Mouse (Mus musculus) left cerebral cortex, postnatal 10 days (tissue): ENCODE results near the gene Atxn7l1. TPM values are rescaled to one million over a fixed set of nuclear protein-coding genes. Genes with fewer than 3 reads are reported as not detected.

ENCODE experiments used
- DNase-seq, 2 experiments: peaks; one replicate each; pipeline ENCODE4 v3.0.0; 2021 to 2022; ENCODE audit warnings: low spot score in 2 of 2, mixed read lengths in 1 of 2; ENCODE audit errors: extremely low spot score in 1 of 2
- intact Hi-C: fragments of 180-260 bp; cut with DNase I; formaldehyde crosslinking; loops from one replicate; pipeline ENCODE4 v1.15.1; 2025
- total RNA-seq, 2 experiments: library from RNA; stranded (reverse); gene quantifications; 2 replicates each; pipeline ENCODE4 v1.2.3; 2021

The Atxn7l1 gene
- total RNA-seq, result 10 to 100 TPM; 59.1 to 64.7 TPM

DNA sequence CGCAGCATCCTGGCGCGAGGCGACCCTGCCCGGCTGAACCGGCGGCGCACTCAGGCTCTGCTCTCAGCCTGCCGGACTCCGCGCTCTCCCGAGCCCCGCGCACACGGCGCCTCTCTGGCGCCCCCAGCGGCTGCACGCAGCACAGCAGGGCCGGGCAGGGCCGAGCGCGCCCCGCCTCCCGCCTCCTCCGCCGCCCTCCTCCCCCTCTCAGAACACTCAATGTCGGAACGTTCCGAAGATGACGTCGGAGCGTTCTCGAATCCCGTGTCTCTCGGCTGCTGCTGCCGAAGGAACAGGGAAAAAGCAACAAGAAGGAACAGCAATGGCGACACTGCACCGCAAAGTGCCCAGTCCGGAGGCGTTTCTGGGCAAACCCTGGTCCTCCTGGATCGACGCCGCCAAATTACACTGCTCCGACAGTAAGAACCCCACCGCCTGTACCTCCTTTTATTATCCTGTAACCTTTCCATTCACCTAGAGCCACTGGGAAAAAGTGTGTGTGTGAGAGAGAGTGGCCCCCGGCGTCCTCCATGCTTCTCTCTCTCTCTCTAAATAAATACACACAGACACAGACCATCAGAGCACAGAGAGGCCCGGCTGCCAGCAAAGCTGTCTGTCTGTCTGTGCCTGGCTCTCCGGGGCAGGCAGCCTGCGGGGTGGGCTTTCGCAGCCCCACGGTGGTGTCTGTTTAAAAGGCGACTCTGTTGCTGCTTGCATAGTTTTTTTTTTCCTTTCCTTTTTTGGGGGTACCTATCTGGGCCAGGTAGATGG lies at the start of gene Atxn7l1:
Atxn7l1 (plus strand) TSS at position 197 of the 771 bp plus-strand sequence.
- peak; percentile 93 for DNase-seq
- intact Hi-C loops, result loop anchor here (5.0 kb wide), 1 partner anchor 120 kb away; no protein-coding TSS in a partner anchor

DNA sequence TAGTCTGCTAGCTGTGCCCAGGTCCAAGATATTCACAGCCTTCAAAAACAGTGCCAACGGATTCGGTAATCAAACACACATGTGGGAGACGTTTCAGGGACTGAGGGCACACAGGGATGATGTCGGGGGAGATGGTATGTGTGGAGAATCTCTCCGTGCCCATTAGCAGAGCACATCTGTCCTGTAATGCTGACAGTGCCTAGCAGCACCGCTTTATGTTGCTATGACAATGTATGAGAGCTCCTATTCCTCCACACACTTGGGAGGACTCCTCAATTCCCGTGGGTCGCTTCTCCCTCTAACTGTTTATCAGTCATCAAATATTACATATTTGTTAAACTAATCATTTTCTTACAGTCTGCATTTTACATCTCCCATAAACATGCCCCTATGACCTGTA lies 45.9 kb upstream of the Atxn7l1 start:
- intact Hi-C loops, result loop anchor here (10.0 kb wide), 1 partner anchor 187 kb away; no protein-coding TSS in a partner anchor
- no peak for DNase-seq

DNA sequence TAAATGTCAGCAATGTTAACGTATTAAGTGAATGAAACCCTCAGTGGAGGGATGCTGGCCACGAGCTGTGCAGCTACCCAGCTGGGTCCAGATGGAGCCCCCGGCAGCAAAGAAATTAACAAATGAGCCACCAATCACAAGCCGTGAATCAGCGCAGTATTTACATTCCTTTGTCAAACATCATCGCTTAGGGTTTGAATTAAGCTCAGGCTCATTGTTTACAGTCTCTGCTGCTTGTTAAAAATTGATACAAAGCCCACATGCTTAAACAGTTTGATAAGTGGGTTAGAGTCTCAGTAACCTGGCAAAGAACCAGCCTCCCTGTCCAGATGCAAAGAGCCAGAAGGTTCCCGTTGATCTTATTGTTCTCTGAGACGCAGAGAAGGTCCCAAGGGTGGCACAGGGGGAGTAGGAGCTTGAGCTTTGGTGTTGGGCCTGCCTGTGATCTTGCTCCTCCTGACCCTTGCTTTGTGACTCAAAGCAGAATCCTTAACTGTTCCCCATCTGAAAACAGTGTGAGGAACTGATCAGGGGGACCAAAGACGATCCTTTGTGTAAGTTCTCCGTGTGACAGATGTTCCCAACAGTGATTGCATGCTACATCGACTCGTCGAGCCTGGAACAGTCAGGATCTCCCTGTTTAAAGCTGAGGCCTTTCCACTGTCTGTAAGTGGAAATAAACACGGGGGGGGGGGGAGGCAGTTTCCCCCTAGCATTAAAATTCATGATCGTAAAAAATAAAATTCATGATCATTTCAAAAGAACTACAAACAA lies 45.0 kb upstream of the Atxn7l1 start:
- intact Hi-C loops, result loop anchor here (10.0 kb wide), 1 partner anchor 188 kb away; no protein-coding TSS in a partner anchor
- no peak for DNase-seq

DNA sequence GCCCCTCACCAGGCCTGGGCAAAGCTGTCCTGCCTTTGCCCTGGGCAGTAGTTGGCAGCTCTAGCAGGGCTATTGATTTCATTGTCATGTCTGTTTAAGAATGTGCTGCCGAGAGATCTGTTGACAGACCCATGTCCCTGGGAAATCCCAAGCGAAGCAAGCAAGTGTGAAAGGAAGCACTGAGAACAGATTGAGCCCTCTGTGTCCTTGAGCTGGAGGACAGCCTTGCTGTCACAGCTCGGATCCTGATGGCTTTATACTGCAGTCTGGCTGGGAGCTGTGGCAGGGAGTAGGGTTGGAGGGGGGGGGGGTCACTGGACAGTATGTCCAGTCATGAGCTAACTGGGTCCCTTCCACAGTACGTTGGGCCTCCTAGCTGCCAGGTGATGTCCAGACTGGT lies 41.8 kb upstream of the Atxn7l1 start:
- no peak for DNase-seq
- intact Hi-C loops, result loop anchor here (10.0 kb wide), 1 partner anchor 191 kb away; no protein-coding TSS in a partner anchor

DNA sequence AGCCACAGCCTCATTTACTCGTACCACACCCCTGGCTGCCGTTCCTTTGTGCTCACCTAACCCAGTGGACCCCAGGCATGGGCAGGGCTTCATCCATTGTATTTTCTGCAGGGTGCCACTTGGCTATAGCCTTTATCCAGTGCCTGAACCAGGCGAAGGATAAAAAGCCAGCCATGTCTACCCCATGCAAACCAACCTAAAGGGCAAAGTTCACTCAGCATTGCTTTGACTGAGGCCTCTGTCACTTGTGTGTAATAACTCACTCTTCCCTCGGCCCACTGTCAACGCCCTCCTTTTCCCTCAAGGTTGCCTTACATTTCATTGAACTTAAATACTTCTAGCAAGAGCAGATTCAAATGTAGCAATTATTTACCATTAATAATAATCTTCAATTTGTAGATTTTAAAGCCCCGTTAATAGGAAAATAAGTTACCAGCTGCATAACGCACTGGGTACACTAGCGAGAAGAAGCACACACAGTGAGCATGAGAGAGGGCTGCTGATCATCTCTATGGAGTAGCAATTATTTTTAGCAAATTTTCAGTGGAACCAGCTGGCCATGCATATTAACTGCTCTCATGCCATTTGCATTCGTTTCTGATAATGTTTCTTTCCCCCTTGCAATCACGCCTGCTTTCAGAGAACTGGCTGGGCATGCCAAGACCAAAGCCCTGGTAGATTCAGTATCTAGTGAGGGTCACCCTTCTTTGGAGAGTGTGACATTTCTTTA lies 40.9 kb upstream of the Atxn7l1 start:
- intact Hi-C loops, result loop anchor here (10.0 kb wide), 1 partner anchor 192 kb away; no protein-coding TSS in a partner anchor
- no peak for DNase-seq

DNA sequence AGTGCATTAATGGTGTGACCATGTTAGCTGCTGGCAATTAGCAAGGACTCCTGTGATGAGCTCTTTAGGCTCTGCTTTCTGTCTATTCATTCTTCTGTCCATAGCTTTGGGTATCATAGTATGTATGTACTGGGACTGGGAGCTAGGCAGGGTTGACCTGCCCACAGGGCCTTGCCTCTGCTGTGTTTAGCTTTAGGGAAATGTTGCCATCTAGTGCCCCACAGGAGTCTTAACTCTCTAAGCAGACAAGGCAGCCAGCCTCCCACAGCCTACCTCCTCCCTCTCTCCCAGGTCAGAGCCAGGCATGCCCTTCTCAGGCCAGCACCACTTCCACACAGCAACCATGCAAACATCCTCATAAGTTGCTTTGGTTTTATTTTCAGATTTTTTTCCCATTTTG lies 38.0 kb upstream of the Atxn7l1 start:
- intact Hi-C loops, result loop anchor here (2.0 to 10.0 kb wide), 2 partner anchors 81 to 195 kb away; no protein-coding TSS in a partner anchor
- DNase-seq, result peak in 1 of 2 experiments; percentile 39

DNA sequence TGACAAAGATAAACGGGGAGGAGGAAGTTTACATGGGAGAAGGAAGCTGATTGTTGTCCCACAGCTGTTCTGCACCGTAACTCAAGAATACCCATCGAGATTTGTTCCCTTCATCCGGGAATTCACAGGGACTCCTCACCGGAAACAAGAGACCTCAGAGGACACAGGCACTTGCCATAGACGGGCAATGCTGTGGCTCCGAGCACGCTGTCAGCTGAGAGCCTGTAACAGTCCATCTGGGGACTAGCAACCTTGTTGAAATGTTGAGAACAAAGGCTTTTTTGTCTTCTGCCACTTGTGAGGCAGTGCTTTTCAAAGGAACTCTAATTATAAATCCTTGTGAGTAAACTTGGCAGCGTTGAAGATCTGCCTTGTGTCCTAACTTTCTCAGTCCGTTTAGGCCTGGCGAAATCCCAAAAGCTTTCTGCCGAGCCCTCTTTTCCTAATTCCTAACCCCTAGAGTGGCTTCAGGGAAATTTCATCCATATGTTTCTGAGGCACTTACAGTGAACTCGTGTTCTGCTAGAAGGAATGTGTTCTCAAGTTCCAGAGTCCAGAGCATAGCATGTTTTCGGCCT lies 36.5 kb upstream of the Atxn7l1 start:
- intact Hi-C loops, result no loop called here
- peak in 1 of 2 experiments; percentile 61 for DNase-seq

DNA sequence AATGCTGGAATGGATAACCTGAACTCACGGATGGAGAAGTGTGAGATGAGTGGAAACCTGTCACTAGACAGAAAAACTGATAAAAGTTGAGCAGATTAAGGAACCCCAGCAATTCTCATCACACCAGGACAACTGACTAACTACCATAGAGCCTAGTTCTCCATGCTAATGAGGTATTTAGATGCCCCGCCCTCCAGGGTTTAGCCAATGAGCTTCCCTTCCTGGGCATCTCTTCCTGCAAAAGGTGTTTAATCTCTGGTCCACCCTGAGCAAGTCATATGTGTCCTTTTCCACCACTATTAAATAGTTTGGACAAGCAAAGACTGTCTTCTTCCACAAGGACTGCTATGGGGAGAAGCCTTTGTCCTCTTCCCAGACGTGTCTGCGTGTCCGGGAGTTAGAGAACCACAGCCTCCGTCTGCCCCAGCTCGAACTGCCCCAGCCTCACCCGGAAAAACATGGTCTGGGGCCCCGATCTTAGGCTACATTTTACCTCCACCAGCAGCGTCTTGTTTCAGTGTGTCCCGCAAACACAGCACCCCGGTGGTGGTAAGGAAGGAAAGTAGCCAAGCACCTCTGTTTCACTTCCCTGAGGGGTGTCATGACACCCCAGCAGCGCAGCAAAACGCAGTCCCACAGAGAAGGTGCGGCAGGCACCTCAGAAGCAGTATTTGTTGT lies 28.7 kb upstream of the Atxn7l1 start:
- intact Hi-C loops, result no loop called here
- DNase-seq, result no peak

DNA sequence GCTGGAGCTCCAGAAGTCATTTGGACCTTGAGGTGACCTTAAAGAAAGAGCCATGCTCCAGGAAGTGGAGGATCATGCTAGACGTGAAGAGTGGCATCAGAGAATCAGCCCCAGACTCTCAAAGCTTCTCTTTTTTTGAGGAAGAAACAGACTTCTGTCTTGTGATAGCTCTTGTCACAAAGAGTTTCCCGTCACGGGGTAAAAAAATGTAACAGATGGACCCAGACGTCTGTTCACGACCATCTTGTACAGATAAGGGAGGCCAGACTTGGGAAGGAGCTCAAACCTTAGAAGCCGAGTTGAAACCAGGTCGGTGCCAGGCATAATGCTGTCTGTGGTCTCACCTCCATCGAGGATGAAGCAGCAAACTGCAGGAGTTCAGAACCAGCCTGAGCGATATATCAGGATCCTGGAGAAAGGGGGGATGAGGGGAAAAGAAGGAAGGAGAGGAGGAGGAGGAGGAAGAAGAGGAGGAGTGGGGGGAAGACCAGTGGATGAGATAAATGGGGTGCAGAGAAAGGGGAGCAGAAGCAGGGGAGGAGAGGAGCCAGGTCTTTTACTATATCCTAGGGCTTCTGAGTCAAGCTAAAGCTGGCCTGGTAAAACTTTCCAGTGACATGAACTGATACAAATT lies 21.8 kb upstream of the Atxn7l1 start:
- DNase-seq, result no peak
- intact Hi-C loops, result no loop called here

DNA sequence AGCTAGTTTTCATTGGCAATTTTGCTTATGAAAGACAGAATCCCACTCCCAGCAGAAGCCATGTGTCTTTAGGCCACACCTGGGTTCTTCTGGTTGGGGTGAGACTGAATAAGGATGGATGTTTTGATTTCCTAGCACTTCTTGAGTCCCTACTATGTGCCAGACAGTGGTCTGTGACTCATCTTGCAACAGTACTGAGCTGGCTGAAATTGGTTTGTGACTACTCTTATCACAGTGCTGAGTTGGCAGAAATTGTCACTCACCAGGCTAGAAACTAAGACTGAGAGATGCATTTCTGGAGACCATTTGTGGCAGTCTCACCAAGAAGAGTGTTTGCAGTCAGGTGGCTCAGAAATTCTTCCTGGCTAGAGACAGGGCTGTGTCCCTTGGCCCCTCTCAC lies 21.2 kb upstream of the Atxn7l1 start:
- no peak for DNase-seq
- intact Hi-C loops, result no loop called here

DNA sequence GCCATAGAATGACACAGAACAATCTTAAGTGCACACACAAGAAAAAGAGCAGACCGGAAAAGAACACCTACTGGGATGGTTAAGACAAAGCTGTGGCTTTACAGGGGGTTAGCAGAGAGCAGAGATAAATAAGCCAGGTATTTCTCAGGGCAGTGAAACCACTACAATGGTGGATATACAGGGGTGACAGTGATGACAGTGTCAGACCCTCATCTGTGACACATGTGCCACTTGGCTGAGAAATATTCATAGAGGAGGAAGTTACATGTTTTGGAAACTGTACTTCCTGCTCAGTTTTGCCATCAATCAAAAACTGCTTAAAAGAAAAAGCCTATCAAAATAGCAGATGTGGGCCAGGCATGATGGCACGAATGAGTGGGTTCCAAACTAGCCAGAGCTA lies 19.4 kb upstream of the Atxn7l1 start:
- DNase-seq, result no peak
- intact Hi-C loops, result no loop called here

DNA sequence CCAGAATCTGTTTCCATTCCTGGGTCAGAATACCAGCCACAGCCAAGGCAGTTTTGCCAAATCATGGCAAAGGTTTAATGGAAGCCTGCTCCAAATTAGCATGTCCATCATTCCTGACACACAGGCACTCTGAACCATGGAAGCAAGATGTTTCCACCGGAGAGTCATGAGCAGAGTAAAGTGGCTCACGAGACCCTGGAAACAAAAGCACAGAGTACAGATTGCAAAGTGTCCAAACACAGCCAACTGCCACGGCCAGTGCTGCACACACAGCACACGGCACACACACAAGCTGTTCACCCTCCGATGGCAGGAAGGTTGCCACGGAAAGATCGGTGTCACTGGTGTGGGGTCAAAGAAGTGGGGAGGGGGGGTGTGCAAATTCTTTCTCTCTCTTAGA lies 18.8 kb upstream of the Atxn7l1 start:
- no peak for DNase-seq
- intact Hi-C loops, result no loop called here

DNA sequence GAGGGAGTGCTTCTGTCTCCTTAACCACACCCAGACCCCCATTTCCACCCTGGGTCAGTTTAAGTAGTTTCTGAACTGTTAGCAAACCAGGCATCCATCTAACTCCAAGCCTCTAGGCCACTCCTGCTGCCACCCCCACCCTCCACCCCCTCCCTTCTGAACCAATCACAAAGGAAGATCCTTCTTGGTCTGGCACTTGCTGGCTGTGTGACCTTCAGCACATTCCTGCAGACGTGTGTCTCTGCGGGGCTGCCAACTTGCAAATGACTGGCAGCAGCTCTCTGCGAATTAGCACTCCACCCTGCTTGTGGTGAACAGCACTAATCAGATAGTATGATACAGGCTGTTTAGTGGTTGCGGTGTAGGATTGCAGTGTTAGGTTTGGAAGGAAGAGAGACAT lies 18.1 kb upstream of the Atxn7l1 start:
- intact Hi-C loops, result no loop called here
- DNase-seq, result no peak

DNA sequence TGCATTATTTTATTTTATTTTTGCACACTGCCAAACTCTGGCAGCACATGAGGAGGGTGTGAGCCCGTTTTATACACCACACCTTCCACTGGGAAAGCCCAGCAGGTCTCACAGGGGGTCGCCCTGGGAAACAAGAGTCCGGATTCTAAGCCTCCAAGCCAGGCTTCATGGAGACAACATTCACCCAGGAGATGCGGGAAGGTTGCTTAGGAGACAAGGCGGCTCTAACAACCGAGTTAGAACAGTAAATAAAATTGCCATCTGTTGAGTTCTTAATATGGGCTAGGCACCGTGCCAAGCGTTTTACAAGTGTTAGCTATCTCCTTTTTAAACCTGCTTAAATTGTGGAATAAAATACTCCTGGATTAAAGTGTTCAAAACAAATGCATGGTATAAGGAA lies 17.1 kb upstream of the Atxn7l1 start:
- intact Hi-C loops, result no loop called here
- DNase-seq, result peak; percentile 61 to 80

DNA sequence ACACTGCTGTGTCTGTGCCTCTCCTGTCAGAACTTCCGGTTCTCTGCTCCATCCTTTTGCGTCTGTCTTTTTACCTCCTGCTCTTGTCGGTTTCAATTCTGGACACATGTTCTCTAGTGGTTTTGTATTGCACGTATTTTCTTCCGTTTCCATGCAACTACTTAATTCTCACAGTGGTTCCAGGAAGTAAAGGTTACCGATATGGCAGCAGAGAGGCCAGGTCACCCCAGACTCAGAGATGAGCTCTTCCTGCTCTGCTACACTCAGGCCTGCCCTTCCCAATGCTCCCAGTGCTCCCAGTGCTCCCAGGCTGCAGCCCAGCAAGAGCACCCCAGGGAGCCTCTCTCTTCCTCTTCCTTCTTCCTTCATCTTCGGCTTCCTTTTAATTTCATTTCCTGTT lies 15.7 kb upstream of the Atxn7l1 start:
- DNase-seq, result no peak
- intact Hi-C loops, result no loop called here

DNA sequence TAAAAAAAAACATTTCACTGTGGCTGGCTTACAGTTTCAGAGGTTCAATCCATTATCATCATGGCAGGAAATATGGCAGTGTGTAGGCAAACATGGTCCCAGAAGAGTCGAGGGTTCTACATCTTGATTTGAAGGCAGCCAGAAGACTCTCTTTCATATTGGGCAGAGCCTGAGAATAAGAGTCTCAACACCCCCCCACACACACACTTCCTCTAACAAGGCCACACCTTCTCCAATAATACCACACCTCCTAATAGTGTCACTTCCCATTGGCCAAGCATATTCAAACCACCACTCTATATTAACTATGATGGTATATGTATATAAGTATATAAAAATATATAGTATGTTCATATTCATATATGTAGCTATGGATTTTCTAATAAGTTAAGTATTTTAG lies 9.6 kb upstream of the Atxn7l1 start:
- intact Hi-C loops, result no loop called here
- no peak for DNase-seq

DNA sequence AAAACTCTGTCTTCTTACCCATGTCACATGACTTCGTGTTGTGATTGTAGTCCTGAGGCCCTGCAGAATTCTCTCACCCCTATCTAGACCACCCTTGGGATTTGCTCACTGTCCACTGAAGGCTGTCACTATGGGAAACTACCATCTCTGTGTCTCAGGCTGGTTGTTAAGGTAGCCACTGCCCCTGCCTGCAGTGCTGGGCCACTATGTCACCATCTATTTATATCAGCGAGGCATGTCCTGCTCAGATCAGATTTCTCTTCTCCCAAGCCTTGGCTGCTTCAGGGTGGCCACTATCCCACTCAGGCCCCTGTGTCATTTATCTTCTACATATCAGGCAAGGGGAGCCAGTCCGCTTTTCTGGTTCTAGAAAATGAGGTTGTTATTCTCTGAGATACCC lies 8.4 kb upstream of the Atxn7l1 start:
- DNase-seq, result no peak
- intact Hi-C loops, result no loop called here

DNA sequence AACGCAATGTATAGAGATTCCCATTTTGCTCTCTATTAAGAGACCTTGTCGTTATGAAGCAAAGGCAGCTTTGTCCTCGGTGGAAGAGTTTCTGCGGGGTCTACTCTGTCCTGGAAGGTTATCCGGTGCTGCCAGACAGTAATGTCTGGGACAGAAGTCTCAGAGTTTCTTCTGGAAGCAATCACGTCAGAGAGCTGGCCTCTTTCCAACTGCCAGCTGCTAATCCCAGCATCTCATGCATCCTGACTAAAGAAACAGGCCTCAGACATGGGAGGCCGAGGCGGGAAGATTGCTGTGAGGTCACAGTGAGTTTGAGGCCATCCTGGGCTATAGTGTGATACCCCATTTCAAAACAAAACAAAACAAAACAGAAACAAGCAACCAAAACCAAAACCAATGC lies 3.0 kb upstream of the Atxn7l1 start:
- DNase-seq, result peak in 1 of 2 experiments; percentile 47
- intact Hi-C loops, result no loop called here
